ENCODE assay signal across 10 mouse cellular contexts in genomic region chr1:91758600-91759515, GRCm38 (mm10). TPM values are rescaled to one million over a fixed set of nuclear protein-coding genes. Genes with fewer than 3 reads are reported as not detected.
DNase-seq lines count a peak whose midpoint lies in the region; ATAC-seq and TF ChIP-seq lines count a peak whose summit lies in the region.
"Had no signal": no experiment of that assay in that cellular context is flagged by ENCODE, and none has a peak within 500 bp of the region (broad histone marks: within the 10 kb centered on the region; RNA-seq: fewer than 3 reads in every experiment).

No protein-coding gene starts in this region.

- no peaks in the 10 kb centered on the region for H3K9me3 ChIP-seq in embryonic facial prominence, embryonic 12.5 days
- no peaks in the 10 kb centered on the region for H3K9me3 ChIP-seq in hindbrain, embryonic 13.5 days
- H3K9me3 ChIP-seq in midbrain, embryonic 13.5 days: no peaks in the 10 kb centered on the region

- no peaks in the 10 kb centered on the region for H3K36me3 ChIP-seq in embryonic facial prominence, embryonic 12.5 days
- H3K36me3 ChIP-seq in hindbrain, embryonic 13.5 days: no peaks in the 10 kb centered on the region
- no peaks in the 10 kb centered on the region for H3K36me3 ChIP-seq in midbrain, embryonic 13.5 days

- peaks cover 60% of the 10 kb centered on the region for H3K4me1 ChIP-seq in embryonic facial prominence, embryonic 12.5 days
- H3K4me1 ChIP-seq in hindbrain, embryonic 13.5 days (replicated peaks): peaks cover 28% of the 10 kb centered on the region
- peaks cover 42% of the 10 kb centered on the region for H3K4me1 ChIP-seq in midbrain, embryonic 13.5 days (replicated peaks)
- H3K4me1 ChIP-seq in lung, adult 2 months (ENCODE audit: control insufficient read depth, insufficient read depth, low read length): no peaks in the 10 kb centered on the region

- 26% methylated on average over 12 of the region's 12 CpGs for WGBS in embryonic facial prominence, embryonic 12.5 days
- WGBS in hindbrain, embryonic 13.5 days: 21% methylated on average over 12 of the region's 12 CpGs
- WGBS in midbrain, embryonic 13.5 days: 18% methylated on average over 12 of the region's 12 CpGs
- whole genome bisulfite sequencing in lung, adult 2 months: 46% methylated on average over 12 of the region's 12 CpGs

- peak; percentile 78 for DNase-seq in brain, embryonic 14.5 days (ENCODE audit: low read depth)
- DNase-seq in gastrocnemius, postnatal 10 days: no peak
- no peak for DNase-seq in gastrocnemius, postnatal 25 days
- DNase-seq in adipocyte (ENCODE audit: low spot score): no peak
- no peak for DNase-seq in lung, adult 2 months
- DNase-seq: left cerebral cortex, postnatal 4 days had no signal

- no peak for TF ChIP-seq CTCF in brain, embryonic 14.5 days (IDR thresholded peaks at IDR 0.05; ENCODE audit: borderline replicate concordance, extremely low read depth, insufficient read depth, insufficient read length)
- no peak for TF ChIP-seq CTCF in lung, adult 2 months (IDR thresholded peaks at IDR 0.05; ENCODE audit: insufficient read depth, low read length)

- ATAC-seq in embryonic facial prominence, embryonic 12.5 days (ENCODE audit: insufficient number of reproducible peaks, insufficient read depth, low FRiP score, low TSS enrichment): no peak
- no peak for ATAC-seq in hindbrain, embryonic 13.5 days (ENCODE audit: low FRiP score)
- peak; percentile 55; the same call in 1 of the 2 replicates for ATAC-seq in midbrain, embryonic 13.5 days

- no peaks in the 10 kb centered on the region for H3K27me3 ChIP-seq in embryonic facial prominence, embryonic 12.5 days
- H3K27me3 ChIP-seq in hindbrain, embryonic 13.5 days: peaks cover 7% of the 10 kb centered on the region; the same call in 1 of the 2 replicates
- H3K27me3 ChIP-seq in midbrain, embryonic 13.5 days: peaks cover 19% of the 10 kb centered on the region

- H3K4me3 ChIP-seq in embryonic facial prominence, embryonic 12.5 days: no peak overlapping the region
- no peak overlapping the region for H3K4me3 ChIP-seq in hindbrain, embryonic 13.5 days
- no peak overlapping the region for H3K4me3 ChIP-seq in midbrain, embryonic 13.5 days (replicated peaks)
- H3K4me3 ChIP-seq in lung, adult 2 months (replicated peaks; ENCODE audit: extremely low read depth, low read depth, low read length): no peak overlapping the region

- TF ChIP-seq POLR2A in brain, embryonic 14.5 days (IDR thresholded peaks at IDR 0.05; ENCODE audit: borderline replicate concordance, extremely low read depth, insufficient read depth, insufficient read length, poor library complexity, severe bottlenecking): no peak
- TF ChIP-seq POLR2A in lung, adult 2 months (IDR thresholded peaks at IDR 0.05; ENCODE audit: borderline replicate concordance, extremely low read depth, low read depth, low read length): no peak

- no peak overlapping the region for H3K9ac ChIP-seq in embryonic facial prominence, embryonic 12.5 days
- H3K9ac ChIP-seq in hindbrain, embryonic 13.5 days: peak overlapping the region; percentile 55; the same call in 1 of the 2 replicates
- H3K9ac ChIP-seq in midbrain, embryonic 13.5 days (replicated peaks): peak overlapping the region; percentile 32; the same call in 1 of the 2 replicates

- peak overlapping the region; percentile 4 for H3K4me2 ChIP-seq in embryonic facial prominence, embryonic 12.5 days (replicated peaks)
- H3K4me2 ChIP-seq in hindbrain, embryonic 13.5 days: no peak overlapping the region
- no peak overlapping the region for H3K4me2 ChIP-seq in midbrain, embryonic 13.5 days (replicated peaks)

- peak overlapping the region; percentile 66 for H3K27ac ChIP-seq in embryonic facial prominence, embryonic 12.5 days
- peak overlapping the region; percentile 48; the same call in 1 of the 2 replicates for H3K27ac ChIP-seq in hindbrain, embryonic 13.5 days
- H3K27ac ChIP-seq in midbrain, embryonic 13.5 days: peak overlapping the region; percentile 58

RNA-seq across cellular contexts. Expression of gene Twist2, which starts 42.4 kb away (rescaled TPM):
- polyA plus RNA-seq in brain, embryonic 14.5 days (2012; rRNA removed): 22.3 and 23.5 TPM in 2 replicates
- 64.4 and 65.0 TPM in 2 replicates for polyA plus RNA-seq in embryonic facial prominence, embryonic 12.5 days (2016; fragmentation: Nextera tagmentation; extraction: Ambion mirVana)
- 0.87 and 1.3 TPM in 2 replicates for polyA plus RNA-seq in hindbrain, embryonic 13.5 days (2015; fragmentation: Nextera tagmentation; extraction: Ambion mirVana)
- polyA plus RNA-seq in midbrain, embryonic 13.5 days (2015; fragmentation: Nextera tagmentation; extraction: Ambion mirVana): 0.72 and 1.3 TPM in 2 replicates
- 1 to 10 TPM; 3.0 to 4.0 TPM for total RNA-seq in gastrocnemius, postnatal 10 days (2021)
- 1 to 10 TPM; 1.5 to 1.9 TPM for total RNA-seq in gastrocnemius, postnatal 25 days (2021)
- polyA plus RNA-seq in lung, adult 2 months (2012; rRNA removed): 11.6 and 12.9 TPM in 2 replicates
- total RNA-seq: megakaryocyte progenitor cell, adult 5-6 weeks had no signal
